Mouse (Mus musculus) urinary bladder, postnatal 10 days (tissue): ENCODE results near the gene Nanog.
"Not testable (repeated sequence)": the region's sequence is repeated elsewhere in the genome, so short reads cannot be mapped to it uniquely, and the experiment has no call there.

ENCODE experiments used
- DNase-seq: peaks from one replicate; pipeline ENCODE4 v3.0.0; 2022; ENCODE audit warnings: low spot score

Nanog gene

GRCm38 (mm10) chr6:122702480-122703124, 4.7 kb upstream of the Nanog start:
- no peak for DNase-seq

GRCm38 (mm10) chr6:122703251-122703650, 4.0 kb upstream of the Nanog start:
- DNase-seq = no peak

- DNase-seq = no peak
Measured at GRCm38 (mm10) chr6:122703706-122704105, 3.6 kb upstream of the Nanog start.

GRCm38 (mm10) chr6:122706337-122706840, 900 bp upstream of the Nanog start:
- DNase-seq = no peak

GRCm38 (mm10) chr6:122708826-122709225, 1.5 kb downstream of the Nanog start:
- no peak for DNase-seq

- no peak for DNase-seq
Measured at GRCm38 (mm10) chr6:122711455-122711854, 4.2 kb downstream of the Nanog start.

GRCm38 (mm10) chr6:122713116-122713515, 5.8 kb downstream of the Nanog start:
- DNase-seq = not testable (repeated sequence)

GRCm38 (mm10) chr6:122714707-122715365, 7.5 kb downstream of the Nanog start:
- no peak for DNase-seq

- DNase-seq = no peak
Measured at GRCm38 (mm10) chr6:122715886-122716285, 8.6 kb downstream of the Nanog start.

GRCm38 (mm10) chr6:122718224-122718623, 10.9 kb downstream of the Nanog start:
- DNase-seq = not testable (repeated sequence)

GRCm38 (mm10) chr6:122719942-122720341, 12.7 kb downstream of the Nanog start:
- DNase-seq = no peak

- DNase-seq = no peak
Measured at GRCm38 (mm10) chr6:122739952-122740351, 32.7 kb downstream of the Nanog start.

- DNase-seq = no peak
Measured at GRCm38 (mm10) chr6:122741460-122742227, 34.4 kb downstream of the Nanog start.

GRCm38 (mm10) chr6:122742228-122742899, 35.1 kb downstream of the Nanog start:
- no peak for DNase-seq

- no peak for DNase-seq
Measured at GRCm38 (mm10) chr6:122743353-122743752, 36.1 kb downstream of the Nanog start.

GRCm38 (mm10) chr6:122744505-122745249, 37.4 kb downstream of the Nanog start:
- no peak for DNase-seq

- DNase-seq = no peak
Measured at GRCm38 (mm10) chr6:122750579-122750978, 43.3 kb downstream of the Nanog start.

GRCm38 (mm10) chr6:122755913-122756312, 48.6 kb downstream of the Nanog start:
- DNase-seq = no peak

- DNase-seq = no peak
Measured at GRCm38 (mm10) chr6:122758732-122759131, 51.4 kb downstream of the Nanog start.

GRCm38 (mm10) chr6:122761011-122761599, 53.8 kb downstream of the Nanog start:
- DNase-seq = no peak

GRCm38 (mm10) chr6:122761901-122762300, 54.6 kb downstream of the Nanog start:
- DNase-seq = no peak
